Mouse (Mus musculus) stomach, embryonic 16.5 days (tissue): ENCODE data around the gene Minpp1. TPM values are rescaled to one million over a fixed set of nuclear protein-coding genes. Genes with fewer than 3 reads are reported as not detected.

ENCODE experiments used
- ATAC-seq: fragments of 200-750 bp; cut with Nextera tagmentation; 2 replicates; pipeline ENCODE4 v1.8.0; 2017; ENCODE audit warnings: moderate number of reproducible peaks, moderate TSS enrichment; ENCODE audit not compliant: insufficient read depth, low FRiP score
- H3K27ac ChIP-seq: fragments of 300-500 bp; sonication (generic); 2 replicates; pipeline ENCODE4 v1.5.1; 2014; ENCODE audit warnings: low read length
- H3K27me3 ChIP-seq: fragments of 300-500 bp; sonication (generic); 2 replicates; pipeline ENCODE4 v1.6.1; 2014; ENCODE audit warnings: low read length, control low read depth, mixed read lengths; ENCODE audit not compliant: control insufficient read depth, insufficient read depth
- H3K36me3 ChIP-seq: fragments of 300-500 bp; sonication (generic); 2 replicates; pipeline ENCODE4 v1.6.1; 2014; ENCODE audit warnings: low read length; ENCODE audit not compliant: control insufficient read depth, insufficient read depth
- H3K4me1 ChIP-seq: fragments of 300-500 bp; sonication (generic); 2 replicates; pipeline ENCODE4 v1.6.1; 2014; ENCODE audit warnings: low read length, control low read depth, mixed read lengths; ENCODE audit not compliant: control insufficient read depth, insufficient read depth
- H3K4me2 ChIP-seq: fragments of 300-500 bp; sonication (generic); 2 replicates; pipeline ENCODE4 v1.6.1; 2014; ENCODE audit warnings: low read depth, low read length, mixed read lengths
- H3K4me3 ChIP-seq: fragments of 300-500 bp; sonication (generic); replicated peaks from 2 replicates; pipeline ENCODE4 v1.5.1; 2014; ENCODE audit warnings: mild to moderate bottlenecking, low read length
- H3K9ac ChIP-seq: fragments of 300-500 bp; sonication (generic); 2 replicates; pipeline ENCODE4 v1.6.1; 2014; ENCODE audit warnings: low read length
- H3K9me3 ChIP-seq: fragments of 300-500 bp; sonication (generic); replicated peaks from 2 replicates; pipeline ENCODE4 v1.6.1; 2016; ENCODE audit warnings: low read length, control low read depth; ENCODE audit not compliant: control insufficient read depth
- WGBS: fragments of 180-500 bp; shearing (Covaris S2); extraction: QIAGEN DNeasy Blood & Tissue Kit; methylation state at CpG from one replicate; pipeline ENCODE4 v1.1.7; 2014; 5-methylcytosine and 5-hydroxymethylcytosine counted together
- polyA plus RNA-seq: library from polyadenylated mRNA; unstranded; fragments of >200 nt; fragmentation: Nextera tagmentation; extraction: Ambion mirVana; gene quantifications from 2 replicates; pipeline ENCODE4 v1.2.1, GENCODE M21; 2015

Minpp1 gene
- polyA plus RNA-seq, 1 experiment from 2014 or later, result 44.4 TPM

GRCm38 (mm10) chr19:32512518-32512917, 26.9 kb downstream of the Minpp1 start:
- no peak overlapping the region for H3K27ac ChIP-seq
- no peak overlapping the region for H3K9ac ChIP-seq
- 49% methylated on average over 1 of the region's 1 CpGs for WGBS
- H3K4me2 ChIP-seq, result no peak overlapping the region
- no peak for ATAC-seq
- H3K4me1 ChIP-seq, result no peaks in the 10 kb centered on the region
- no peak overlapping the region for H3K4me3 ChIP-seq
- peaks cover 25% of the 10 kb centered on the region for H3K36me3 ChIP-seq
- peaks cover 4% of the 10 kb centered on the region; the same call in 1 of the 2 replicates for H3K9me3 ChIP-seq
- no peaks in the 10 kb centered on the region for H3K27me3 ChIP-seq

GRCm38 (mm10) chr19:32516575-32516974, 31.0 kb downstream of the Minpp1 start:
- H3K36me3 ChIP-seq, result peaks cover 25% of the 10 kb centered on the region
- ATAC-seq, result no peak

GRCm38 (mm10) chr19:32521446-32521845, 35.9 kb downstream of the Minpp1 start:
- ATAC-seq, result no peak
- H3K27ac ChIP-seq, result no peak overlapping the region
- H3K9ac ChIP-seq, result no peak overlapping the region
- no peak overlapping the region for H3K4me3 ChIP-seq
- no peak overlapping the region for H3K4me2 ChIP-seq
- H3K27me3 ChIP-seq, result no peaks in the 10 kb centered on the region
- peaks cover 4% of the 10 kb centered on the region; the same call in 1 of the 2 replicates for H3K9me3 ChIP-seq
- 0 out of 2 replicates have a peak, but pooled peaks cover 5% of the 10 kb centered on the region for H3K36me3 ChIP-seq
- 87% methylated on average over 3 of the region's 3 CpGs for WGBS
- no peaks in the 10 kb centered on the region for H3K4me1 ChIP-seq

More at GRCm38 (mm10) chr19:32516575-32516974, 31.0 kb downstream of the Minpp1 start:
- Histone ChIP-seq H3K9ac (no peak overlapping the region), H3K4me1 (no peaks in the 10 kb centered on the region), H3K27ac (no peak overlapping the region), H3K9me3 (peaks cover 9% of the 10 kb centered on the region; the same call in 1 of the 2 replicates), H3K4me2 (no peak overlapping the region), H3K27me3 (no peaks in the 10 kb centered on the region), H3K4me3 (no peak overlapping the region)
- WGBS, result 97% methylated on average over 9 of the region's 9 CpGs

- Histone ChIP-seq H3K9ac (no peak overlapping the region), H3K27me3 (no peaks in the 10 kb centered on the region), H3K36me3 (no peaks in the 10 kb centered on the region), H3K9me3 (peaks cover 4% of the 10 kb centered on the region; the same call in 1 of the 2 replicates), H3K27ac (no peak overlapping the region), H3K4me2 (no peak overlapping the region), H3K4me1 (no peaks in the 10 kb centered on the region), H3K4me3 (no peak overlapping the region)
- 92% methylated on average over 5 of the region's 5 CpGs for WGBS
- ATAC-seq, result no peak
Observed at GRCm38 (mm10) chr19:32522247-32522646, 36.7 kb downstream of the Minpp1 start.

GRCm38 (mm10) chr19:32522753-32523307, 37.3 kb downstream of the Minpp1 start:
- Histone ChIP-seq H3K9me3 (peaks cover 4% of the 10 kb centered on the region; the same call in 1 of the 2 replicates), H3K27ac (no peak overlapping the region), H3K9ac (no peak overlapping the region), H3K4me3 (no peak overlapping the region), H3K4me2 (no peak overlapping the region), H3K4me1 (no peaks in the 10 kb centered on the region), H3K36me3 (no peaks in the 10 kb centered on the region), H3K27me3 (no peaks in the 10 kb centered on the region)
- no peak for ATAC-seq
- 77% methylated on average over 8 of the region's 8 CpGs for WGBS

GRCm38 (mm10) chr19:32523769-32524515, 38.4 kb downstream of the Minpp1 start:
- peak; percentile 64 for ATAC-seq
- Histone ChIP-seq H3K36me3 (no peaks in the 10 kb centered on the region), H3K27me3 (no peaks in the 10 kb centered on the region), H3K4me1 (no peaks in the 10 kb centered on the region), H3K4me2 (no peak overlapping the region), H3K9me3 (peaks cover 4% of the 10 kb centered on the region; the same call in 1 of the 2 replicates), H3K9ac (no peak overlapping the region), H3K27ac (no peak overlapping the region), H3K4me3 (no peak overlapping the region)
- WGBS, result 69% methylated on average over 14 of the region's 14 CpGs

GRCm38 (mm10) chr19:32524516-32524860, 38.9 kb downstream of the Minpp1 start:
- Histone ChIP-seq H3K4me2 (no peak overlapping the region), H3K27me3 (no peaks in the 10 kb centered on the region), H3K27ac (no peak overlapping the region), H3K4me3 (no peak overlapping the region), H3K36me3 (no peaks in the 10 kb centered on the region), H3K4me1 (no peaks in the 10 kb centered on the region), H3K9me3 (peaks cover 4% of the 10 kb centered on the region; the same call in 1 of the 2 replicates), H3K9ac (no peak overlapping the region)
- ATAC-seq, result no peak
- WGBS, result 80% methylated on average over 3 of the region's 3 CpGs

GRCm38 (mm10) chr19:32527139-32527538, 41.6 kb downstream of the Minpp1 start:
- no peak overlapping the region for H3K27ac ChIP-seq
- ATAC-seq, result no peak
- no peaks in the 10 kb centered on the region for H3K36me3 ChIP-seq
- H3K4me3 ChIP-seq, result no peak overlapping the region
- H3K4me2 ChIP-seq, result no peak overlapping the region
- no peaks in the 10 kb centered on the region for H3K27me3 ChIP-seq
- WGBS, result 94% methylated on average over 5 of the region's 5 CpGs
- no peak overlapping the region for H3K9ac ChIP-seq
- H3K9me3 ChIP-seq, result no peaks in the 10 kb centered on the region
- no peaks in the 10 kb centered on the region for H3K4me1 ChIP-seq

- no peak for ATAC-seq
- H3K27me3 ChIP-seq, result no peaks in the 10 kb centered on the region
- no peaks in the 10 kb centered on the region for H3K4me1 ChIP-seq
- H3K9me3 ChIP-seq, result no peaks in the 10 kb centered on the region
- H3K4me3 ChIP-seq, result no peak overlapping the region
- H3K27ac ChIP-seq, result no peak overlapping the region
- H3K9ac ChIP-seq, result no peak overlapping the region
- H3K36me3 ChIP-seq, result no peaks in the 10 kb centered on the region
- no peak overlapping the region for H3K4me2 ChIP-seq
- WGBS, result 49% methylated on average over 3 of the region's 3 CpGs
Observed at GRCm38 (mm10) chr19:32528723-32529122, 43.2 kb downstream of the Minpp1 start.
